Comparison of ENCODE assay signal across 27 mouse cellular contexts in genomic region chr10:7176205-7176910, GRCm38 (mm10). TPM values are rescaled to one million over a fixed set of nuclear protein-coding genes. Genes with fewer than 3 reads are reported as not detected.
DNase-seq lines count a peak whose midpoint lies in the region; ATAC-seq lines count a peak whose summit lies in the region.
"Had no signal": no experiment of that assay in that cellular context is flagged by ENCODE, and none has a peak within 500 bp of the region (broad histone marks: within the 10 kb centered on the region; RNA-seq: fewer than 3 reads in every experiment).

No protein-coding gene starts in this region.

- H3K9ac ChIP-seq in heart, embryonic 16.5 days (ENCODE audit: low read length), result no peak overlapping the region
- no peak overlapping the region for H3K9ac ChIP-seq in lung, embryonic 16.5 days (ENCODE audit: low read length)
- no peak overlapping the region; the same call in 1 of the 2 replicates for H3K9ac ChIP-seq in stomach, embryonic 16.5 days (ENCODE audit: low read length)
- H3K9ac ChIP-seq: heart, embryonic 12.5 days; liver, embryonic 15.5 days; lung, embryonic 15.5 days had no signal

- no peak overlapping the region for H3K4me3 ChIP-seq in heart, embryonic 16.5 days (ENCODE audit: low read length)
- H3K4me3 ChIP-seq in lung, embryonic 16.5 days (ENCODE audit: low read length), result no peak overlapping the region
- no peak overlapping the region for H3K4me3 ChIP-seq in stomach, embryonic 16.5 days (replicated peaks; ENCODE audit: low read length)
- H3K4me3 ChIP-seq: heart, adult 2 months; heart, embryonic 12.5 days; hindbrain, embryonic 10.5 days; liver, embryonic 15.5 days; lung, embryonic 15.5 days had no signal

- no peak for DNase-seq in heart, postnatal 36 days
- DNase-seq in lung, postnatal 10 days, result no peak
- DNase-seq in fat pad, adult 2 months (ENCODE audit: extremely low read depth, low read depth, low spot score), result peak; percentile 77
- no peak for DNase-seq in right cerebral cortex, adult 18-20 months
- DNase-seq in left cerebral cortex, postnatal 10 days (ENCODE audit: extremely low spot score in 1 of 2, low spot score in 2 of 2), result no peak
- DNase-seq: adrenal gland, adult 2 months; cerebellum, adult 2 months; cerebellum, postnatal 14 days; heart, adult 2 months; heart, postnatal 10 days; kidney, adult 8-10 months; kidney, postnatal 10 days; layer of hippocampus, adult 9-11 months had no signal

- intact Hi-C loops in heart, postnatal 36 days (cut with DNase I), result no loop called here
- intact Hi-C loops in left cerebral cortex, postnatal 10 days (cut with DNase I), result no loop called here

- ATAC-seq in heart, embryonic 16.5 days (replicated peaks; ENCODE audit: extremely low read depth, insufficient read depth, low FRiP score), result no peak
- ATAC-seq in lung, embryonic 16.5 days (ENCODE audit: low read depth), result peak; percentile 20; the same call in 1 of the 2 replicates
- ATAC-seq in stomach, embryonic 16.5 days (ENCODE audit: insufficient read depth, low FRiP score), result no peak
- ATAC-seq: activated CD4-positive, CD25-positive, alpha-beta regulatory T cell, adult 4 months; forebrain, embryonic 16.5 days; hindbrain, postnatal 0 days; intestine, embryonic 16.5 days; midbrain, embryonic 16.5 days had no signal

- H3K4me2 ChIP-seq in heart, embryonic 16.5 days (ENCODE audit: low read depth, low read length), result no peak overlapping the region
- no peak overlapping the region for H3K4me2 ChIP-seq in lung, embryonic 16.5 days (ENCODE audit: low read depth, low read length)
- H3K4me2 ChIP-seq in stomach, embryonic 16.5 days (ENCODE audit: low read depth, low read length), result no peak overlapping the region
- H3K4me2 ChIP-seq: heart, embryonic 12.5 days; liver, embryonic 15.5 days; lung, embryonic 15.5 days had no signal

- no peaks in the 10 kb centered on the region for H3K36me3 ChIP-seq in heart, embryonic 16.5 days (ENCODE audit: control insufficient read depth, insufficient read depth)
- no peaks in the 10 kb centered on the region for H3K36me3 ChIP-seq in lung, embryonic 16.5 days (ENCODE audit: control insufficient read depth, insufficient read depth, low read length)
- 0 out of 2 replicates have a peak, but pooled peaks cover 3% of the 10 kb centered on the region for H3K36me3 ChIP-seq in stomach, embryonic 16.5 days (ENCODE audit: control insufficient read depth, insufficient read depth, low read length)
- H3K36me3 ChIP-seq: heart, embryonic 12.5 days; hindbrain, embryonic 10.5 days; liver, embryonic 15.5 days; lung, embryonic 15.5 days had no signal

- H3K4me1 ChIP-seq in heart, embryonic 16.5 days (ENCODE audit: control insufficient read depth, insufficient read depth, low read length), result peaks cover 7% of the 10 kb centered on the region
- peaks cover 4% of the 10 kb centered on the region; the same call in 1 of the 2 replicates for H3K4me1 ChIP-seq in lung, embryonic 16.5 days (replicated peaks; ENCODE audit: control insufficient read depth, insufficient read depth, low read length)
- H3K4me1 ChIP-seq in stomach, embryonic 16.5 days (ENCODE audit: control insufficient read depth, insufficient read depth, low read length), result peaks cover 23% of the 10 kb centered on the region

- H3K27ac ChIP-seq in heart, embryonic 16.5 days (ENCODE audit: low read length), result peak overlapping the region; percentile 29; the same call in 1 of the 2 replicates
- H3K27ac ChIP-seq in lung, embryonic 16.5 days (ENCODE audit: low read length), result no peak overlapping the region
- peak overlapping the region; percentile 84 for H3K27ac ChIP-seq in stomach, embryonic 16.5 days (ENCODE audit: low read length)
- H3K27ac ChIP-seq: heart, adult 2 months; hindbrain, embryonic 10.5 days; hindbrain, postnatal 0 days; liver, embryonic 15.5 days; lung, embryonic 15.5 days; macrophage had no signal

- WGBS in heart, embryonic 16.5 days, result 85% methylated on average over 8 of the region's 8 CpGs
- 66% methylated on average over 8 of the region's 8 CpGs for WGBS in lung, embryonic 16.5 days
- WGBS in stomach, embryonic 16.5 days, result 76% methylated on average over 8 of the region's 8 CpGs

- no peaks in the 10 kb centered on the region; the same call in 1 of the 2 replicates for H3K9me3 ChIP-seq in heart, embryonic 16.5 days (replicated peaks; ENCODE audit: control insufficient read depth, low read length)
- H3K9me3 ChIP-seq in lung, embryonic 16.5 days (ENCODE audit: control insufficient read depth, low read length), result 0 out of 2 replicates have a peak, but pooled peaks cover 3% of the 10 kb centered on the region
- no peaks in the 10 kb centered on the region; the same call in 1 of the 2 replicates for H3K9me3 ChIP-seq in stomach, embryonic 16.5 days (replicated peaks; ENCODE audit: control insufficient read depth, low read length)
- H3K9me3 ChIP-seq: heart, embryonic 12.5 days; hindbrain, embryonic 10.5 days; liver, embryonic 15.5 days; lung, embryonic 15.5 days had no signal

- no peaks in the 10 kb centered on the region for H3K27me3 ChIP-seq in heart, embryonic 16.5 days (ENCODE audit: control insufficient read depth, insufficient read depth, low read length)
- no peaks in the 10 kb centered on the region for H3K27me3 ChIP-seq in lung, embryonic 16.5 days (ENCODE audit: control insufficient read depth, insufficient read depth, low read depth, low read length)
- no peaks in the 10 kb centered on the region for H3K27me3 ChIP-seq in stomach, embryonic 16.5 days (ENCODE audit: control insufficient read depth, insufficient read depth, low read length)
- H3K27me3 ChIP-seq: CH12.LX; heart, embryonic 12.5 days; liver, embryonic 15.5 days; lung, embryonic 15.5 days had no signal

RNA-seq across cellular contexts. Expression of gene Cnksr3, which starts 35.7 kb away (rescaled TPM):
- 8.4 and 9.3 TPM in 2 replicates for polyA plus RNA-seq in heart, embryonic 16.5 days (2015; fragmentation: Nextera tagmentation; extraction: Ambion mirVana)
- total RNA-seq in heart, postnatal 36 days (2021), result 10 to 100 TPM; 22.1 to 35.7 TPM
- polyA plus RNA-seq in lung, embryonic 16.5 days (2015; fragmentation: Nextera tagmentation; extraction: Ambion mirVana), result 10.1 and 11.0 TPM in 2 replicates
- polyA plus RNA-seq in stomach, embryonic 16.5 days (2015; fragmentation: Nextera tagmentation; extraction: Ambion mirVana), result 14.1 and 14.8 TPM in 2 replicates
- 1 to 10 TPM; 5.4 to 7.8 TPM for total RNA-seq in left cerebral cortex, postnatal 10 days (2021)
